ENCODE assay signal across 12 mouse cellular contexts in genomic region chrX:145271768-145272167, GRCm38 (mm10).
DNase-seq lines count a peak whose midpoint lies in the region; ATAC-seq lines count a peak whose summit lies in the region.
"Had no signal": no experiment of that assay in that cellular context is flagged by ENCODE, and none has a peak within 500 bp of the region (broad histone marks: within the 10 kb centered on the region; RNA-seq: fewer than 3 reads in every experiment).

No protein-coding gene starts in this region.

- no peaks in the 10 kb centered on the region for H3K9me3 ChIP-seq in forebrain, embryonic 13.5 days (replicated peaks)
- H3K9me3 ChIP-seq in forebrain, embryonic 11.5 days (ENCODE audit: control insufficient read depth, low read length): no peaks in the 10 kb centered on the region
- no peaks in the 10 kb centered on the region for H3K9me3 ChIP-seq in forebrain, embryonic 16.5 days (ENCODE audit: control insufficient read depth, low read length)
- no peaks in the 10 kb centered on the region for H3K9me3 ChIP-seq in midbrain, embryonic 13.5 days
- H3K9me3 ChIP-seq: kidney, embryonic 15.5 days; stomach, embryonic 15.5 days had no signal

- no peak overlapping the region for H3K4me3 ChIP-seq in forebrain, embryonic 13.5 days
- H3K4me3 ChIP-seq in forebrain, embryonic 11.5 days (ENCODE audit: low read depth, low read length): no peak overlapping the region
- no peak overlapping the region for H3K4me3 ChIP-seq in forebrain, embryonic 16.5 days (replicated peaks; ENCODE audit: low read length)
- H3K4me3 ChIP-seq in midbrain, embryonic 13.5 days (replicated peaks): no peak overlapping the region
- H3K4me3 ChIP-seq: kidney, embryonic 15.5 days; stomach, embryonic 15.5 days had no signal

- H3K4me1 ChIP-seq in forebrain, embryonic 13.5 days: no peaks in the 10 kb centered on the region
- no peaks in the 10 kb centered on the region for H3K4me1 ChIP-seq in forebrain, embryonic 11.5 days (replicated peaks; ENCODE audit: control insufficient read depth, insufficient read depth, low read length)
- no peaks in the 10 kb centered on the region for H3K4me1 ChIP-seq in forebrain, embryonic 16.5 days (replicated peaks; ENCODE audit: control insufficient read depth, insufficient read depth, low read length)
- H3K4me1 ChIP-seq in midbrain, embryonic 13.5 days (replicated peaks): 0 out of 2 replicates have a peak, but pooled peaks cover 9% of the 10 kb centered on the region
- H3K4me1 ChIP-seq: kidney, embryonic 15.5 days; stomach, embryonic 15.5 days had no signal

- WGBS in forebrain, embryonic 13.5 days: 39% methylated on average over 4 of the region's 4 CpGs
- 49% methylated on average over 4 of the region's 4 CpGs for WGBS in forebrain, embryonic 11.5 days
- 35% methylated on average over 4 of the region's 4 CpGs for WGBS in forebrain, embryonic 16.5 days
- WGBS in midbrain, embryonic 13.5 days: 32% methylated on average over 4 of the region's 4 CpGs

- H3K27ac ChIP-seq in forebrain, embryonic 13.5 days: no peak overlapping the region
- no peak overlapping the region for H3K27ac ChIP-seq in forebrain, embryonic 11.5 days (ENCODE audit: low read depth, low read length)
- no peak overlapping the region for H3K27ac ChIP-seq in forebrain, embryonic 16.5 days (ENCODE audit: low read length)
- no peak overlapping the region for H3K27ac ChIP-seq in midbrain, embryonic 13.5 days
- H3K27ac ChIP-seq: kidney, embryonic 15.5 days; liver, embryonic 14.5 days; stomach, embryonic 15.5 days had no signal

- no peak overlapping the region for H3K4me2 ChIP-seq in forebrain, embryonic 13.5 days
- H3K4me2 ChIP-seq in forebrain, embryonic 11.5 days (ENCODE audit: low read depth, low read length, severe bottlenecking): no peak overlapping the region
- H3K4me2 ChIP-seq in forebrain, embryonic 16.5 days (ENCODE audit: low read length): no peak overlapping the region
- H3K4me2 ChIP-seq in midbrain, embryonic 13.5 days (replicated peaks): no peak overlapping the region
- H3K4me2 ChIP-seq: kidney, embryonic 15.5 days; stomach, embryonic 15.5 days had no signal

- ATAC-seq in forebrain, embryonic 13.5 days: peak; percentile 51; the same call in 1 of the 2 replicates
- no peak; the same call in 1 of the 2 replicates for ATAC-seq in forebrain, embryonic 11.5 days (replicated peaks; ENCODE audit: low FRiP score)
- ATAC-seq in forebrain, embryonic 16.5 days: peak; percentile 55
- peak; percentile 84 for ATAC-seq in midbrain, embryonic 13.5 days

- H3K36me3 ChIP-seq in forebrain, embryonic 13.5 days (ENCODE audit: poor library complexity, severe bottlenecking): no peaks in the 10 kb centered on the region
- no peaks in the 10 kb centered on the region for H3K36me3 ChIP-seq in forebrain, embryonic 11.5 days (ENCODE audit: control insufficient read depth, insufficient read depth, low read length)
- H3K36me3 ChIP-seq in forebrain, embryonic 16.5 days (ENCODE audit: control insufficient read depth, insufficient read depth): no peaks in the 10 kb centered on the region
- no peaks in the 10 kb centered on the region for H3K36me3 ChIP-seq in midbrain, embryonic 13.5 days
- H3K36me3 ChIP-seq: kidney, embryonic 15.5 days; stomach, embryonic 15.5 days had no signal

- DNase-seq in forebrain, embryonic 11.5 days (ENCODE audit: low spot score): no peak
- peak; percentile 0 for DNase-seq in Muller cell, postnatal 12 days (ENCODE audit: inconsistent ontology term)
- DNase-seq in gastrocnemius, postnatal 4 days (ENCODE audit: low spot score in 2 of 2): no peak
- no peak for DNase-seq in layer of hippocampus, adult 9-10 months (ENCODE audit: low spot score)
- no peak for DNase-seq in gastrocnemius, postnatal 25 days
- DNase-seq: adrenal gland, adult 8-10 months had no signal

- H3K27me3 ChIP-seq in forebrain, embryonic 13.5 days: no peaks in the 10 kb centered on the region
- H3K27me3 ChIP-seq in forebrain, embryonic 11.5 days (ENCODE audit: control insufficient read depth, insufficient read depth, low read length): no peaks in the 10 kb centered on the region
- no peaks in the 10 kb centered on the region for H3K27me3 ChIP-seq in forebrain, embryonic 16.5 days (replicated peaks; ENCODE audit: control insufficient read depth, insufficient read depth, low read length)
- H3K27me3 ChIP-seq in midbrain, embryonic 13.5 days: no peaks in the 10 kb centered on the region
- H3K27me3 ChIP-seq: stomach, embryonic 15.5 days had no signal

- no peak overlapping the region for H3K9ac ChIP-seq in forebrain, embryonic 13.5 days
- H3K9ac ChIP-seq in forebrain, embryonic 11.5 days (ENCODE audit: low read length): no peak overlapping the region
- H3K9ac ChIP-seq in forebrain, embryonic 16.5 days (replicated peaks; ENCODE audit: low read depth, low read length): no peak overlapping the region
- H3K9ac ChIP-seq in midbrain, embryonic 13.5 days (replicated peaks): no peak overlapping the region
- H3K9ac ChIP-seq: kidney, embryonic 15.5 days; liver, embryonic 14.5 days; stomach, embryonic 15.5 days had no signal
